Mouse (Mus musculus) neural tube, postnatal 0 days (tissue): ENCODE measurements around the gene B130006D01Rik. TPM values are rescaled to one million over a fixed set of nuclear protein-coding genes. Genes with fewer than 3 reads are reported as not detected.

Experiments used
- polyA plus RNA-seq: library from polyadenylated mRNA; unstranded; fragments of >200 nt; fragmentation: Nextera tagmentation; extraction: Ambion mirVana; gene quantifications from 2 replicates; pipeline ENCODE4 v1.2.1, GENCODE M21; 2015

The B130006D01Rik gene
- polyA plus RNA-seq, result 0.49 and 0.82 TPM in 2 replicates

GRCm38 (mm10) chr11:95723287-95723686, at the start of gene B130006D01Rik:
Gene B130006D01Rik (plus strand): TSS chr11:95723587.

GRCm38 (mm10) chr11:95712563-95713224, 10.7 kb upstream of the B130006D01Rik start, which contains the start of gene Zfp652:
Gene Zfp652 (plus strand): TSS chr11:95712673.

Other genes starting within 250 kb of the B130006D01Rik start
- 2.8 and 2.9 TPM in 2 replicates for gene Nxph3, start 209.0 kb upstream of the B130006D01Rik start, polyA plus RNA-seq
- gene Ngfr, start 135.9 kb upstream of the B130006D01Rik start, polyA plus RNA-seq, result 27.2 and 27.5 TPM in 2 replicates
- gene Phb, start 56.6 kb upstream of the B130006D01Rik start, polyA plus RNA-seq, result 196 and 199 TPM in 2 replicates
- gene Zfp652, start 10.9 kb upstream of the B130006D01Rik start, polyA plus RNA-seq, result 14.7 and 15.5 TPM in 2 replicates
- gene Phospho1, start 100.9 kb downstream of the B130006D01Rik start, polyA plus RNA-seq, result 1.6 TPM in 1 of 2 replicates, not detected in the other
- gene Gngt2, start 113.6 kb downstream of the B130006D01Rik start, polyA plus RNA-seq, result 3.6 and 4.7 TPM in 2 replicates
- gene Abi3, start 118.9 kb downstream of the B130006D01Rik start, polyA plus RNA-seq, result 2.3 and 2.6 TPM in 2 replicates
- not detected in 2 replicates for gene B4galnt2, start 191.3 kb downstream of the B130006D01Rik start, polyA plus RNA-seq